15 mouse cellular contexts compared by ENCODE assay signal in the genomic region with DNA sequence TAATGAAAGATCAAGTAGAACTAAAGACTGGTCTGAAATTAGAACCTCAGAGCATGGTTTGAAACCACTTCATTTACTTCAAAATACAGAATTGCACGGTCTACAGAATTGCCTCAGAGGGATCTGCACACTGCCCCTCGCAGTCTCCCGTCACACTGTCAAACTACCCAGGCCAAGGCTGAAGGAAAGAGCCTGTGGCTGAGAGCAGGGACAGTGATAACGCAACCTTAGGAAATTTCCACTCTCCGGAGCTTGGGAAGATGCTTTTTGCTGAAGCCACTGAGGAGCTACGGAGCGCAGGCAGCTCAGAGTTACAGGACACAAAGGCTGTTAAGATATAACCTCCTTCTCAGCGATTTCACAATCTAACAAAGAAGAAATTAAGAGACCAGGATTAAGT. TPM values are rescaled to one million over a fixed set of nuclear protein-coding genes. Genes with fewer than 3 reads are reported as not detected.
DNase-seq lines count a peak whose midpoint lies in the region; ATAC-seq and TF ChIP-seq lines count a peak whose summit lies in the region.
"Had no signal": no experiment of that assay in that cellular context is flagged by ENCODE, and none has a peak within 500 bp of the region (broad histone marks: within the 10 kb centered on the region; RNA-seq: fewer than 3 reads in every experiment).

No protein-coding gene starts in this region.

- TF ChIP-seq CTCF in lung, embryonic 14.5 days (IDR thresholded peaks at IDR 0.05; ENCODE audit: low read depth) = no peak

- peaks cover 63% of the 10 kb centered on the region for H3K4me1 ChIP-seq in heart, embryonic 11.5 days (ENCODE audit: control insufficient read depth, insufficient read depth, low read length)
- peaks cover 49% of the 10 kb centered on the region for H3K4me1 ChIP-seq in lung, embryonic 14.5 days (ENCODE audit: insufficient read depth)
- peaks cover 60% of the 10 kb centered on the region for H3K4me1 ChIP-seq in embryonic facial prominence, embryonic 14.5 days (ENCODE audit: control insufficient read depth, insufficient read depth, low read length)
- H3K4me1 ChIP-seq in stomach, embryonic 16.5 days (ENCODE audit: control insufficient read depth, insufficient read depth, low read length) = peaks cover 61% of the 10 kb centered on the region

- 49% methylated on average over 8 of the region's 8 CpGs for WGBS in heart, embryonic 11.5 days (ENCODE audit: insufficient replicate concordance)
- WGBS in lung, embryonic 14.5 days = 72% methylated on average over 8 of the region's 8 CpGs
- 69% methylated on average over 8 of the region's 8 CpGs for WGBS in embryonic facial prominence, embryonic 14.5 days
- 82% methylated on average over 8 of the region's 8 CpGs for WGBS in stomach, embryonic 16.5 days

- H3K9ac ChIP-seq in heart, embryonic 11.5 days (ENCODE audit: low read depth, low read length) = no peak overlapping the region
- H3K9ac ChIP-seq in lung, embryonic 14.5 days = no peak overlapping the region
- H3K9ac ChIP-seq in embryonic facial prominence, embryonic 14.5 days (ENCODE audit: low read depth, low read length) = no peak overlapping the region
- H3K9ac ChIP-seq in stomach, embryonic 16.5 days (ENCODE audit: low read length) = no peak overlapping the region
- H3K9ac ChIP-seq: forebrain, embryonic 12.5 days; hindbrain, embryonic 12.5 days; liver, embryonic 13.5 days; midbrain, embryonic 15.5 days had no signal

- ATAC-seq in heart, embryonic 11.5 days (replicated peaks; ENCODE audit: insufficient number of reproducible peaks, low FRiP score, low TSS enrichment) = no peak
- ATAC-seq in lung, embryonic 14.5 days (ENCODE audit: insufficient read depth) = no peak
- no peak for ATAC-seq in embryonic facial prominence, embryonic 14.5 days (ENCODE audit: low read depth)
- ATAC-seq in stomach, embryonic 16.5 days (ENCODE audit: insufficient read depth, low FRiP score) = no peak
- ATAC-seq: midbrain, embryonic 15.5 days; Patski had no signal

- DNase-seq in heart, postnatal 4 days = no peak
- DNase-seq in lung, embryonic 14.5 days = no peak
- no peak for DNase-seq in lung, postnatal 14 days
- no peak for DNase-seq in embryonic facial prominence, embryonic 14.5 days (ENCODE audit: low spot score)
- DNase-seq in kidney, postnatal 36 days = no peak
- DNase-seq: cerebellum, postnatal 36 days; liver, embryonic 13.5 days had no signal

- H3K27me3 ChIP-seq in heart, embryonic 11.5 days (ENCODE audit: control insufficient read depth, insufficient read depth, low read length) = no peaks in the 10 kb centered on the region
- no peaks in the 10 kb centered on the region for H3K27me3 ChIP-seq in lung, embryonic 14.5 days (ENCODE audit: insufficient read depth, low read length)
- H3K27me3 ChIP-seq in embryonic facial prominence, embryonic 14.5 days (replicated peaks; ENCODE audit: control insufficient read depth, insufficient read depth, low read length) = no peaks in the 10 kb centered on the region
- H3K27me3 ChIP-seq in stomach, embryonic 16.5 days (ENCODE audit: control insufficient read depth, insufficient read depth, low read length) = no peaks in the 10 kb centered on the region
- H3K27me3 ChIP-seq: CH12.LX; embryonic facial prominence, embryonic 13.5 days; forebrain, embryonic 12.5 days; hindbrain, embryonic 12.5 days; liver, embryonic 13.5 days; midbrain, embryonic 15.5 days; Patski had no signal

- no peaks in the 10 kb centered on the region for H3K36me3 ChIP-seq in heart, embryonic 11.5 days (ENCODE audit: control insufficient read depth, insufficient read depth, low read length)
- no peaks in the 10 kb centered on the region for H3K36me3 ChIP-seq in lung, embryonic 14.5 days (ENCODE audit: insufficient read depth)
- peaks cover 7% of the 10 kb centered on the region; the same call in 1 of the 2 replicates for H3K36me3 ChIP-seq in embryonic facial prominence, embryonic 14.5 days (ENCODE audit: control insufficient read depth, insufficient read depth, low read length)
- H3K36me3 ChIP-seq in stomach, embryonic 16.5 days (ENCODE audit: control insufficient read depth, insufficient read depth, low read length) = peaks cover 2% of the 10 kb centered on the region; the same call in 1 of the 2 replicates
- H3K36me3 ChIP-seq: forebrain, embryonic 12.5 days; liver, embryonic 13.5 days; midbrain, embryonic 15.5 days had no signal

- H3K4me3 ChIP-seq in heart, embryonic 11.5 days (ENCODE audit: low read depth, low read length) = no peak overlapping the region
- no peak overlapping the region for H3K4me3 ChIP-seq in lung, embryonic 14.5 days (ENCODE audit: low read depth, low read length)
- no peak overlapping the region for H3K4me3 ChIP-seq in embryonic facial prominence, embryonic 14.5 days (ENCODE audit: low read depth, low read length)
- H3K4me3 ChIP-seq in stomach, embryonic 16.5 days (replicated peaks; ENCODE audit: low read length) = no peak overlapping the region
- H3K4me3 ChIP-seq: embryonic facial prominence, embryonic 13.5 days; forebrain, embryonic 12.5 days; hindbrain, embryonic 12.5 days; liver, embryonic 13.5 days; midbrain, embryonic 15.5 days had no signal

- H3K27ac ChIP-seq in heart, embryonic 11.5 days (ENCODE audit: low read depth, low read length) = peak overlapping the region; percentile 99
- peak overlapping the region; percentile 99; the same call in 1 of the 2 replicates for H3K27ac ChIP-seq in lung, embryonic 14.5 days (ENCODE audit: low read depth)
- H3K27ac ChIP-seq in embryonic facial prominence, embryonic 14.5 days (replicated peaks; ENCODE audit: low read depth, low read length) = peak overlapping the region; percentile 59; the same call in 1 of the 2 replicates
- H3K27ac ChIP-seq in stomach, embryonic 16.5 days (ENCODE audit: low read length) = peak overlapping the region; percentile 98; the same call in 1 of the 2 replicates
- H3K27ac ChIP-seq: forebrain, embryonic 12.5 days; midbrain, embryonic 15.5 days had no signal

- H3K4me2 ChIP-seq in heart, embryonic 11.5 days = no peak overlapping the region
- no peak overlapping the region for H3K4me2 ChIP-seq in lung, embryonic 14.5 days
- H3K4me2 ChIP-seq in embryonic facial prominence, embryonic 14.5 days (ENCODE audit: low read depth, low read length) = no peak overlapping the region
- no peak overlapping the region for H3K4me2 ChIP-seq in stomach, embryonic 16.5 days (ENCODE audit: low read depth, low read length)
- H3K4me2 ChIP-seq: embryonic facial prominence, embryonic 13.5 days; forebrain, embryonic 12.5 days; hindbrain, embryonic 12.5 days; liver, embryonic 13.5 days; midbrain, embryonic 15.5 days had no signal

- H3K9me3 ChIP-seq in heart, embryonic 11.5 days (replicated peaks; ENCODE audit: control insufficient read depth, low read length) = no peaks in the 10 kb centered on the region
- no peaks in the 10 kb centered on the region for H3K9me3 ChIP-seq in lung, embryonic 14.5 days (ENCODE audit: low read depth, low read length)
- H3K9me3 ChIP-seq in embryonic facial prominence, embryonic 14.5 days (ENCODE audit: control insufficient read depth, low read length) = no peaks in the 10 kb centered on the region
- H3K9me3 ChIP-seq in stomach, embryonic 16.5 days (replicated peaks; ENCODE audit: control insufficient read depth, low read length) = no peaks in the 10 kb centered on the region
- H3K9me3 ChIP-seq: embryonic facial prominence, embryonic 13.5 days; forebrain, embryonic 12.5 days; hindbrain, embryonic 12.5 days; liver, embryonic 13.5 days; midbrain, embryonic 15.5 days had no signal

RNA-seq across cellular contexts. Expression of a gene that starts 10.4 kb away (rescaled TPM):
- polyA plus RNA-seq in heart, embryonic 11.5 days (2014; fragmentation: Nextera tagmentation; extraction: Ambion mirVana) = 2.6 and 3.7 TPM in 2 replicates
- total RNA-seq in heart, postnatal 4 days (2021) = 1 to 10 TPM; 4.2 to 7.6 TPM
- 5.0 and 7.1 TPM in 2 replicates for polyA plus RNA-seq in lung, embryonic 14.5 days (2014; fragmentation: Nextera tagmentation; extraction: Ambion mirVana)
- polyA plus RNA-seq in embryonic facial prominence, embryonic 14.5 days (2014; fragmentation: Nextera tagmentation; extraction: Ambion mirVana) = 5.6 and 7.6 TPM in 2 replicates
- 4.2 and 4.4 TPM in 2 replicates for polyA plus RNA-seq in stomach, embryonic 16.5 days (2015; fragmentation: Nextera tagmentation; extraction: Ambion mirVana)

RNA-seq across cellular contexts. Expression of a gene that starts 59.0 kb away (rescaled TPM):
- polyA plus RNA-seq in heart, embryonic 11.5 days (2014; fragmentation: Nextera tagmentation; extraction: Ambion mirVana) = 67.3 and 83.3 TPM in 2 replicates
- total RNA-seq in heart, postnatal 4 days (2021) = 10 to 100 TPM; 39.5 to 50.3 TPM
- 125 and 133 TPM in 2 replicates for polyA plus RNA-seq in lung, embryonic 14.5 days (2014; fragmentation: Nextera tagmentation; extraction: Ambion mirVana)
- polyA plus RNA-seq in embryonic facial prominence, embryonic 14.5 days (2014; fragmentation: Nextera tagmentation; extraction: Ambion mirVana) = 53.4 and 65.0 TPM in 2 replicates
- polyA plus RNA-seq in stomach, embryonic 16.5 days (2015; fragmentation: Nextera tagmentation; extraction: Ambion mirVana) = 66.2 and 67.4 TPM in 2 replicates

RNA-seq across cellular contexts. Expression of a gene that starts 59.5 kb away (rescaled TPM):
- polyA plus RNA-seq in heart, embryonic 11.5 days (2014; fragmentation: Nextera tagmentation; extraction: Ambion mirVana) = 202 and 204 TPM in 2 replicates
- total RNA-seq in heart, postnatal 4 days (2021) = 100 to 1,000 TPM; 104 to 111 TPM
- 214 and 218 TPM in 2 replicates for polyA plus RNA-seq in lung, embryonic 14.5 days (2014; fragmentation: Nextera tagmentation; extraction: Ambion mirVana)
- 237 and 260 TPM in 2 replicates for polyA plus RNA-seq in embryonic facial prominence, embryonic 14.5 days (2014; fragmentation: Nextera tagmentation; extraction: Ambion mirVana)
- polyA plus RNA-seq in stomach, embryonic 16.5 days (2015; fragmentation: Nextera tagmentation; extraction: Ambion mirVana) = 214 and 229 TPM in 2 replicates
